ENCODE assay signal across 9 mouse cellular contexts in genomic region chr2:33402236-33402635, GRCm38 (mm10). TPM values are rescaled to one million over a fixed set of nuclear protein-coding genes. Genes with fewer than 3 reads are reported as not detected.
DNase-seq lines count a peak whose midpoint lies in the region; ATAC-seq and TF ChIP-seq lines count a peak whose summit lies in the region.
"Had no signal": no experiment of that assay in that cellular context is flagged by ENCODE, and none has a peak within 500 bp of the region (broad histone marks: within the 10 kb centered on the region; RNA-seq: fewer than 3 reads in every experiment).

No protein-coding gene starts in this region.

- H3K9me3 ChIP-seq in forebrain, embryonic 14.5 days (replicated peaks; ENCODE audit: control insufficient read depth, low read length), result no peaks in the 10 kb centered on the region
- H3K9me3 ChIP-seq in limb, embryonic 11.5 days (ENCODE audit: control insufficient read depth, low read length), result no peaks in the 10 kb centered on the region
- H3K9me3 ChIP-seq: stomach, embryonic 15.5 days had no signal

- 45% methylated on average over 7 of the region's 7 CpGs for WGBS in bone marrow, adult 2 months
- 29% methylated on average over 7 of the region's 7 CpGs for WGBS in forebrain, embryonic 14.5 days
- 36% methylated on average over 7 of the region's 7 CpGs for WGBS in limb, embryonic 11.5 days

- ATAC-seq in forebrain, embryonic 14.5 days, result no peak
- ATAC-seq in limb, embryonic 11.5 days (ENCODE audit: insufficient number of reproducible peaks, low FRiP score, low TSS enrichment, low read depth), result no peak
- peak; percentile 45; the same call in 1 of the 2 replicates for ATAC-seq in neutrophil, adult 5-6 weeks (ENCODE audit: extremely low read depth, insufficient number of reproducible peaks, low FRiP score, poor library complexity, severe bottlenecking)

- DNase-seq in left cerebral cortex, adult 18-20 months (ENCODE audit: low spot score in 2 of 2), result peak; percentile 82 to 83
- DNase-seq in left cerebral cortex, adult 11 months (ENCODE audit: low spot score), result no peak
- DNase-seq in forebrain, embryonic 14.5 days (ENCODE audit: low spot score), result peak; percentile 79
- peak; percentile 5 for DNase-seq in hindlimb bud, embryonic 11.5 days (ENCODE audit: extremely low spot score, low read depth, low spot score)
- peak; percentile 78 for DNase-seq in limb, embryonic 11.5 days (ENCODE audit: low spot score)
- DNase-seq in thymus, postnatal 14 days, result peak; percentile 70

- no peak overlapping the region for H3K4me3 ChIP-seq in bone marrow, adult 2 months (replicated peaks; ENCODE audit: control insufficient read depth, low read depth, low read length)
- H3K4me3 ChIP-seq in forebrain, embryonic 14.5 days (ENCODE audit: low read depth, low read length), result no peak overlapping the region
- H3K4me3 ChIP-seq in limb, embryonic 11.5 days (ENCODE audit: low read depth, low read length), result no peak overlapping the region
- H3K4me3 ChIP-seq: stomach, embryonic 15.5 days had no signal

- no peak overlapping the region for H3K9ac ChIP-seq in forebrain, embryonic 14.5 days (ENCODE audit: low read length)
- no peak overlapping the region for H3K9ac ChIP-seq in limb, embryonic 11.5 days (ENCODE audit: low read length)
- H3K9ac ChIP-seq: stomach, embryonic 15.5 days had no signal

- TF ChIP-seq CTCF in bone marrow, adult 2 months (IDR thresholded peaks at IDR 0.05; ENCODE audit: control insufficient read depth, insufficient read depth, low read length), result peak; percentile 78

- H3K27ac ChIP-seq in bone marrow, adult 2 months (ENCODE audit: control insufficient read depth, insufficient read depth, low read depth, low read length, poor library complexity), result no peak overlapping the region
- H3K27ac ChIP-seq in forebrain, embryonic 14.5 days (ENCODE audit: low read depth, low read length), result no peak overlapping the region
- H3K27ac ChIP-seq in limb, embryonic 11.5 days (replicated peaks; ENCODE audit: low read depth, low read length), result no peak overlapping the region
- H3K27ac ChIP-seq: stomach, embryonic 15.5 days had no signal

- no peaks in the 10 kb centered on the region for H3K27me3 ChIP-seq in forebrain, embryonic 14.5 days (replicated peaks; ENCODE audit: control insufficient read depth, insufficient read depth, low read length)
- H3K27me3 ChIP-seq in limb, embryonic 11.5 days (ENCODE audit: control insufficient read depth, insufficient read depth, low read length), result no peaks in the 10 kb centered on the region
- H3K27me3 ChIP-seq: stomach, embryonic 15.5 days had no signal

- no peak for TF ChIP-seq POLR2A in bone marrow, adult 2 months (IDR thresholded peaks at IDR 0.05; ENCODE audit: borderline replicate concordance, control insufficient read depth, low read depth, low read length)

- no peak overlapping the region for H3K4me2 ChIP-seq in forebrain, embryonic 14.5 days (ENCODE audit: low read length)
- no peak overlapping the region for H3K4me2 ChIP-seq in limb, embryonic 11.5 days (ENCODE audit: low read depth, severe bottlenecking)
- H3K4me2 ChIP-seq: stomach, embryonic 15.5 days had no signal

- peaks cover 5% of the 10 kb centered on the region for H3K4me1 ChIP-seq in bone marrow, adult 2 months (ENCODE audit: control insufficient read depth, insufficient read depth, low read length)
- H3K4me1 ChIP-seq in forebrain, embryonic 14.5 days (ENCODE audit: control insufficient read depth, insufficient read depth, low read length), result no peaks in the 10 kb centered on the region
- H3K4me1 ChIP-seq in limb, embryonic 11.5 days (ENCODE audit: control insufficient read depth, insufficient read depth, low read length), result no peaks in the 10 kb centered on the region
- H3K4me1 ChIP-seq: stomach, embryonic 15.5 days had no signal

- no peaks in the 10 kb centered on the region for H3K36me3 ChIP-seq in forebrain, embryonic 14.5 days (ENCODE audit: control insufficient read depth, insufficient read depth, low read length)
- H3K36me3 ChIP-seq in limb, embryonic 11.5 days (ENCODE audit: control insufficient read depth, insufficient read depth, low read length), result no peaks in the 10 kb centered on the region

RNA-seq across cellular contexts. Expression of gene Zbtb34, which starts 28.9 kb away (rescaled TPM):
- 10 to 100 TPM; 18.7 to 21.9 TPM for total RNA-seq in left cerebral cortex, adult 18-20 months (2021)
- polyA plus RNA-seq in bone marrow, adult 2 months (2011; ENCODE audit: insufficient read depth, insufficient read length, low replicate concordance, missing spikeins), result 3.1 and 5.7 TPM in 2 replicates
- polyA plus RNA-seq in forebrain, embryonic 14.5 days (2014; fragmentation: Nextera tagmentation; extraction: Ambion mirVana), result 5.1 and 6.3 TPM in 2 replicates
- 7.7 and 9.8 TPM in 2 replicates for polyA plus RNA-seq in limb, embryonic 11.5 days (2014; fragmentation: Nextera tagmentation; extraction: Ambion mirVana)
- total RNA-seq in neutrophil, adult 5-6 weeks (2017), result 4.5 and 4.8 TPM in 2 replicates

RNA-seq across cellular contexts. Expression of gene Ralgps1, which starts 30.9 kb away (rescaled TPM):
- total RNA-seq in left cerebral cortex, adult 18-20 months (2021), result 10 to 100 TPM; 63.7 to 63.9 TPM
- polyA plus RNA-seq in bone marrow, adult 2 months (2011; ENCODE audit: insufficient read depth, insufficient read length, low replicate concordance, missing spikeins), result 1.7 and 4.6 TPM in 2 replicates
- polyA plus RNA-seq in forebrain, embryonic 14.5 days (2014; fragmentation: Nextera tagmentation; extraction: Ambion mirVana), result 32.6 and 40.2 TPM in 2 replicates
- 4.6 and 5.0 TPM in 2 replicates for polyA plus RNA-seq in limb, embryonic 11.5 days (2014; fragmentation: Nextera tagmentation; extraction: Ambion mirVana)
- 11.9 and 13.8 TPM in 2 replicates for total RNA-seq in neutrophil, adult 5-6 weeks (2017)
